Mouse (Mus musculus): ENCODE data around the gene Ndufb11. TPM values are rescaled to one million over a fixed set of nuclear protein-coding genes. Genes with fewer than 3 reads are reported as not detected.
A peak's percentile ranks its signal among the peaks of the same experiment; 100 is the strongest.

Gene Ndufb11
- polyA plus RNA-seq, 1 experiment from 2014 or later: 200 TPM

DNA sequence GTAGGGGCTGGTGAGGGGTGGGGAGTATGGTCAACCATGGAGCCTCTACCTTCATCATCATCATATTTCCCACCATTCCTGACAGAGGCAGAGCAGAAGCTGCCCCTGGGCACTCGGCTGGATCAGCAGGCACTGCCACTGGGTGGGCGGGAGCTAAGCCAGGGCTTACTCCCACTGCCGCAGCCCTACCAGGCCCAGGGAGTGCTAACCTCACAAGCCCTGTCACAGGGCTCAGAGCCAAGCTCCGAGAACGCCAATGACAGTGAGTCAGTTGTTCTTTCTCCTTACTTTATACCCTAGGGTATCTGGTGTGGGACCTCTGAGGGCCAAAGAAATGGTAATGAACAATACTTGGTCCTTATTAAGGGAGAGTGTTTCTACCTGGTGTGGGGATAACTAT is 27.4 kb upstream of the Ndufb11 start:
- peaks cover 2% of the 10 kb centered on the region; the same call in 1 of the 2 replicates for H3K36me3 ChIP-seq (ENCODE audit: control insufficient read depth, insufficient read depth, low read length)

DNA sequence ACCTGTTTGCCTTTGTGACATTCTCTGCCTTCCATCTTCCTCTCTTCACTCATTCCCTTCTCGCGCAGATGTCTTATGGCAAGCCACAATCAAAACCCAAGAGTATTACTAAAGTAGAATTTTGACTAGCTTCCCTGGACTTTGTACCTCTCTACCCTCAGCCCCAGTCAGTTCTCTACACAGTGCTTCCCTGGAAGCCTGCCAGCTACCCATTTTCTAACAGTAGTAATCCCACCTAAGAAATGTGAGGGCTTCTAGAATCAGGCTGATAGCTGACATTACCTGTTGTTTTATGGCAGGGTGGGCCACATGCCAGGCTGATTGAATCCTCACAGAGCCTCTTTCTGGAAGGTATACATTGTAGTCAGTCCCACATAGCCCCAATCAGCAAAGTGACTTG is 20.7 kb upstream of the Ndufb11 start:
- no peak overlapping the region for H3K4me2 ChIP-seq (ENCODE audit: low read depth, severe bottlenecking)
- no peak for DNase-seq (ENCODE audit: low spot score)
- no peaks in the 10 kb centered on the region for H3K27me3 ChIP-seq (ENCODE audit: control insufficient read depth, insufficient read depth, low read length)
- no peak overlapping the region for H3K4me3 ChIP-seq (ENCODE audit: low read depth, low read length)
- ATAC-seq (ENCODE audit: insufficient number of reproducible peaks, low FRiP score, low TSS enrichment, low read depth): no peak
- H3K9ac ChIP-seq (ENCODE audit: low read length): no peak overlapping the region
- 100% methylated on average over 2 of the region's 2 CpGs for WGBS
- no peaks in the 10 kb centered on the region for H3K9me3 ChIP-seq (ENCODE audit: control insufficient read depth, low read length)
- H3K4me1 ChIP-seq (ENCODE audit: control insufficient read depth, insufficient read depth, low read length): no peaks in the 10 kb centered on the region
- no peak overlapping the region for H3K27ac ChIP-seq (replicated peaks; ENCODE audit: low read depth, low read length)
- peaks cover 8% of the 10 kb centered on the region; the same call in 1 of the 2 replicates for H3K36me3 ChIP-seq (ENCODE audit: control insufficient read depth, insufficient read depth, low read length)

More for the DNA sequence above, 27.4 kb upstream of the Ndufb11 start:
- DNase-seq (ENCODE audit: low spot score) (no peak), ATAC-seq (ENCODE audit: insufficient number of reproducible peaks, low FRiP score, low TSS enrichment, low read depth) (no peak)
- H3K4me1 ChIP-seq (ENCODE audit: control insufficient read depth, insufficient read depth, low read length): no peaks in the 10 kb centered on the region
- H3K9me3 ChIP-seq (ENCODE audit: control insufficient read depth, low read length): no peaks in the 10 kb centered on the region
- no peak overlapping the region for H3K27ac ChIP-seq (replicated peaks; ENCODE audit: low read depth, low read length)
- no peak overlapping the region for H3K9ac ChIP-seq (ENCODE audit: low read length)
- 80% methylated on average over 5 of the region's 5 CpGs for WGBS
- H3K4me2 ChIP-seq (ENCODE audit: low read depth, severe bottlenecking): no peak overlapping the region
- no peaks in the 10 kb centered on the region for H3K27me3 ChIP-seq (ENCODE audit: control insufficient read depth, insufficient read depth, low read length)
- no peak overlapping the region for H3K4me3 ChIP-seq (ENCODE audit: low read depth, low read length)

DNA sequence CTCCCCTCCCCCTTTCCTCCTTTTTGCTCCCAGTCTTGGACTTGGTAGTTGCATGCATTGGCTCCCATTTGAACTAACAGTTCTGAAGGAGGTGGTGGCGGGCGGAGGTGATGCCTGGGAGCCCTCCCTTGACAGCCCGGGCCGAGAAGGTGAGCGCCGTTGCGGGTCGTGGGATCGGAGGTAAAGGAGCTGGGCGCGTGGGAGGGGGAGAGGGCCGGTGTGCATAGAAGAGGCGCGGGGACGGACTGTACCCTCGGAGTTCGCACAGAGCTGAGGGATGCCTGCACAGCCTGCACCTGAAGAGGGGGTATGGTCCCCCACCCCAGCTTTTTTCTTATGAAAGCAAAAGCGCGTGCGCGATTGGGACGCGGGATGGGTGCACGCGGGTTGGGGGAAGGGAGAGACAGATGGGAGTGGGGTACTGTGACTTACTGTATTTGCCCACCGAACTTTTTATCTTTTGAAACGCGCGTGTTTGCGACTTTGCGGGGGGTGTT is 532 bp upstream of the Ndufb11 start:
- H3K4me3 ChIP-seq (ENCODE audit: low read depth, low read length): peak overlapping the region; percentile 53
- DNase-seq (ENCODE audit: low spot score) (peak; percentile 54), ATAC-seq (ENCODE audit: insufficient number of reproducible peaks, low FRiP score, low TSS enrichment, low read depth) (peak; percentile 68)
- H3K27me3 ChIP-seq (ENCODE audit: control insufficient read depth, insufficient read depth, low read length): no peaks in the 10 kb centered on the region
- H3K36me3 ChIP-seq (ENCODE audit: control insufficient read depth, insufficient read depth, low read length): no peaks in the 10 kb centered on the region
- H3K9ac ChIP-seq (ENCODE audit: low read length): peak overlapping the region; percentile 67
- H3K4me1 ChIP-seq (ENCODE audit: control insufficient read depth, insufficient read depth, low read length): 0 out of 2 replicates have a peak, but pooled peaks cover 3% of the 10 kb centered on the region
- 19% methylated on average over 31 of the region's 31 CpGs for WGBS
- H3K4me2 ChIP-seq (ENCODE audit: low read depth, severe bottlenecking): peak overlapping the region; percentile 57
- H3K9me3 ChIP-seq (ENCODE audit: control insufficient read depth, low read length): no peaks in the 10 kb centered on the region
- H3K27ac ChIP-seq (replicated peaks; ENCODE audit: low read depth, low read length): 0 out of 2 replicates have a peak overlapping the region, but pooled peaks have one; percentile 56

DNA sequence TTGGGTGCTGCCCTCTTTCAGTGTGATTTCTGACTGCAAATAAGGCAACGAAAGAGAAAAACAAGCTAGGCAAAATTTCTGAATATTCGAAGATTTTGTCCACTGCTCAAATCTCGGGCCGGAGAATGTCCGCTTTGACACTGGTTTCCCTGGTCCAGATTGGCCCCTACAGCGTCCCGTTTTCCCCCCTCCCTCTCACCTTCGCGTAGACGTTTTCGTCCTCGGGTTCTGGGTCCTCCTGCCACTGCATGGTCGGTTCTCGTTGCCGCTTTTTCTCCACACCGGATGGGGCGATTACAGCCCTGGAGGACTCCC is 601 bp downstream of the Ndufb11 start:
- ATAC-seq (ENCODE audit: insufficient number of reproducible peaks, low FRiP score, low TSS enrichment, low read depth) (no peak; the same call in 1 of the 2 replicates), DNase-seq (ENCODE audit: low spot score) (no peak)
- peak overlapping the region; percentile 42; the same call in 1 of the 2 replicates for H3K4me2 ChIP-seq (ENCODE audit: low read depth, severe bottlenecking)
- no peaks in the 10 kb centered on the region for H3K36me3 ChIP-seq (ENCODE audit: control insufficient read depth, insufficient read depth, low read length)
- H3K9me3 ChIP-seq (ENCODE audit: control insufficient read depth, low read length): no peaks in the 10 kb centered on the region
- peak overlapping the region; percentile 53 for H3K4me3 ChIP-seq (ENCODE audit: low read depth, low read length)
- 0 out of 2 replicates have a peak, but pooled peaks cover 3% of the 10 kb centered on the region for H3K4me1 ChIP-seq (ENCODE audit: control insufficient read depth, insufficient read depth, low read length)
- H3K27me3 ChIP-seq (ENCODE audit: control insufficient read depth, insufficient read depth, low read length): no peaks in the 10 kb centered on the region
- H3K9ac ChIP-seq (ENCODE audit: low read length): peak overlapping the region; percentile 17
- H3K27ac ChIP-seq (replicated peaks; ENCODE audit: low read depth, low read length): peak overlapping the region; percentile 58; the same call in 1 of the 2 replicates
- 13% methylated on average over 17 of the region's 17 CpGs for WGBS

DNA sequence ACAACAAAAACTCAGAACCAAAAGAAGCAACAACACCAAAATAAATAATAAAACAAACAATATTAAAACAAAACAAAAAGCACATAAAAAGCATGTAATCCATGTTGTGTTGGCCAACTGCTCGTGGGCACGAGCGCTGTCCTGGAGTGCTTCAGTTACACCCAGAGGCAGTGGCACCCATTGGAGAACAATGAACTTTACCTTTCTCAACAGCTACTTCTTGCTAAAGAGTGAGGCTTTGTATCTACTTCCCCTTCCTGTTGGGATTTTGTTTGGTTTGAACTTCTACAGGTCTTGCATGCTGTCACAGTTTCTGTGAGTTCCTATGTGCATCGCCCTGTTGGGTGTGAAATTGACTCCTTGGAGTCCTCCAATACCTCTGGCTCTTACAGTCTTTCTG is 8.9 kb downstream of the Ndufb11 start:
- no peak overlapping the region for H3K27ac ChIP-seq (replicated peaks; ENCODE audit: low read depth, low read length)
- H3K9me3 ChIP-seq (ENCODE audit: control insufficient read depth, low read length): no peaks in the 10 kb centered on the region
- no peak for ATAC-seq (ENCODE audit: insufficient number of reproducible peaks, low FRiP score, low TSS enrichment, low read depth)
- no peaks in the 10 kb centered on the region for H3K4me1 ChIP-seq (ENCODE audit: control insufficient read depth, insufficient read depth, low read length)
- 94% methylated on average over 4 of the region's 4 CpGs for WGBS
- H3K9ac ChIP-seq (ENCODE audit: low read length): no peak overlapping the region
- H3K27me3 ChIP-seq (ENCODE audit: control insufficient read depth, insufficient read depth, low read length): no peaks in the 10 kb centered on the region
- DNase-seq (ENCODE audit: low spot score): no peak
- no peak overlapping the region for H3K4me3 ChIP-seq (ENCODE audit: low read depth, low read length)
- H3K36me3 ChIP-seq (ENCODE audit: control insufficient read depth, insufficient read depth, low read length): no peaks in the 10 kb centered on the region
- H3K4me2 ChIP-seq (ENCODE audit: low read depth, severe bottlenecking): no peak overlapping the region

DNA sequence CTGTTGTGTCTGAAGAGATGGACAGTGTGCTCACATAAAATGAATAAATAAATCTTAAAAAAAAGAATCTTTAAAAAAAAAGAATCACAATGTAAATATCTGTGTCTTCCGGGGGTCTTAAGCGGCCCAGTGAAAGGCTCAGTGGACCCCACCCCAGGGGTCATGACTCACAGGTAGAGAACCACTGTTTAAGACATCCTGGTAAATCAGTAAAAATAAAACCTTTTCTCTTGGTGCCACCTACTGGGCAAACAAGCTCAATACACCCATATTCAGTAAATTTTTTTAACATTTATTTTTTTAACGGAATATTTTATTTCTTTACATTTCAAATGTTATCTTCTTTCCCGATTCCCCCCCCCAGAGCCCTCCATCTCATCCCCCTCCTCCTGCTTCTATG is 29.5 kb downstream of the Ndufb11 start:
- no peak overlapping the region for H3K4me3 ChIP-seq (ENCODE audit: low read depth, low read length)
- H3K27me3 ChIP-seq (ENCODE audit: control insufficient read depth, insufficient read depth, low read length): no peaks in the 10 kb centered on the region
- DNase-seq (ENCODE audit: low spot score): no peak
- WGBS: 28% methylated on average over 4 of the region's 4 CpGs
- no peak overlapping the region for H3K4me2 ChIP-seq (ENCODE audit: low read depth, severe bottlenecking)
- no peaks in the 10 kb centered on the region for H3K4me1 ChIP-seq (ENCODE audit: control insufficient read depth, insufficient read depth, low read length)
- no peak overlapping the region for H3K9ac ChIP-seq (ENCODE audit: low read length)
- no peak overlapping the region for H3K27ac ChIP-seq (replicated peaks; ENCODE audit: low read depth, low read length)
- no peaks in the 10 kb centered on the region for H3K9me3 ChIP-seq (ENCODE audit: control insufficient read depth, low read length)
- no peaks in the 10 kb centered on the region for H3K36me3 ChIP-seq (ENCODE audit: control insufficient read depth, insufficient read depth, low read length)
- ATAC-seq (ENCODE audit: insufficient number of reproducible peaks, low FRiP score, low TSS enrichment, low read depth): no peak

DNA sequence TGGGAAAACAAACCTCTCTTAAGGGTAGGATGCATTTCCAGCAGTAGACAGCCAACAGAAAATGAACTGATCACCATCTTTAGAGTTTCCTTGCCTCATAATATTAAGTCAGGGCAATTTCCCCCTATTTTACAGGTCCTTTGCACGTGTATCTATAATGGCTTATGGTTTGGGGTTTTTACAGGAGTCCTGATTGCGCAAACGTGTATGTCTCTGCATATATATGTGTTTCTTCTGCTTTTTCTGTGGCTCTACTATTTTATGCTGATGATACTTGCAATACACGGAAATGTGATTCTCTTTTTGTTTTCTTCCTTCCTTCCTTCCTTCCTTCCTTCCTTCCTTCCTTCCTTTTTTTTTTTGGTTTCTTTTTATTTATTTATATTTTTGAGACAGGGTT is 43.5 kb downstream of the Ndufb11 start:
- ATAC-seq (ENCODE audit: insufficient number of reproducible peaks, low FRiP score, low TSS enrichment, low read depth) (no peak), DNase-seq (ENCODE audit: low spot score) (no peak)
- WGBS: 94% methylated on average over 4 of the region's 4 CpGs
- no peak overlapping the region for H3K27ac ChIP-seq (replicated peaks; ENCODE audit: low read depth, low read length)
- no peak overlapping the region for H3K4me3 ChIP-seq (ENCODE audit: low read depth, low read length)
- no peaks in the 10 kb centered on the region for H3K36me3 ChIP-seq (ENCODE audit: control insufficient read depth, insufficient read depth, low read length)
- H3K4me1 ChIP-seq (ENCODE audit: control insufficient read depth, insufficient read depth, low read length): no peaks in the 10 kb centered on the region
- H3K9me3 ChIP-seq (ENCODE audit: control insufficient read depth, low read length): no peaks in the 10 kb centered on the region
- H3K9ac ChIP-seq (ENCODE audit: low read length): no peak overlapping the region
- H3K27me3 ChIP-seq (ENCODE audit: control insufficient read depth, insufficient read depth, low read length): no peaks in the 10 kb centered on the region
- H3K4me2 ChIP-seq (ENCODE audit: low read depth, severe bottlenecking): no peak overlapping the region

DNA sequence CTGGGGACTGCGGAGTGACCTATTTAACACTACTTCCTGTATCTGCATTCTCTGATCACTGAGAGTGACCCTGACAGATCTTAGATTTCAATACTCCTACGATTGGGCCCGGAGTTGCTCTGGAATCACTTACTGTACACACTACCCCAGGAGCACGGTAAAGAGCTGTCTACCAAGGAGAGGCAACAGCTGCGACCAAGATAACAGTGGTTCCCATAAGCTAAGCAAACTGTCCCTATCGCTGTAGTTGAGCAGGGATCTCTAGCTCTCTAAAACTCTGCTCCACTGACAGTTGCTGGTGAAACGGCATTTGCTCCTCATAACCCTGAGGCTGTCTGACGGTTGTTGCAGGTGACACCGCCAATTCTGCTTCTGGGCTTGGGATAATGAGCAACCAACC is 44.7 kb downstream of the Ndufb11 start:
- no peaks in the 10 kb centered on the region for H3K4me1 ChIP-seq (ENCODE audit: control insufficient read depth, insufficient read depth, low read length)
- 76% methylated on average over 9 of the region's 9 CpGs for WGBS
- H3K27ac ChIP-seq (replicated peaks; ENCODE audit: low read depth, low read length): no peak overlapping the region
- no peak overlapping the region for H3K4me2 ChIP-seq (ENCODE audit: low read depth, severe bottlenecking)
- no peak overlapping the region for H3K9ac ChIP-seq (ENCODE audit: low read length)
- no peak for DNase-seq (ENCODE audit: low spot score)
- no peak for ATAC-seq (ENCODE audit: insufficient number of reproducible peaks, low FRiP score, low TSS enrichment, low read depth)
- H3K4me3 ChIP-seq (ENCODE audit: low read depth, low read length): no peak overlapping the region
- no peaks in the 10 kb centered on the region for H3K36me3 ChIP-seq (ENCODE audit: control insufficient read depth, insufficient read depth, low read length)
- H3K27me3 ChIP-seq (ENCODE audit: control insufficient read depth, insufficient read depth, low read length): no peaks in the 10 kb centered on the region
- no peaks in the 10 kb centered on the region for H3K9me3 ChIP-seq (ENCODE audit: control insufficient read depth, low read length)

DNA sequence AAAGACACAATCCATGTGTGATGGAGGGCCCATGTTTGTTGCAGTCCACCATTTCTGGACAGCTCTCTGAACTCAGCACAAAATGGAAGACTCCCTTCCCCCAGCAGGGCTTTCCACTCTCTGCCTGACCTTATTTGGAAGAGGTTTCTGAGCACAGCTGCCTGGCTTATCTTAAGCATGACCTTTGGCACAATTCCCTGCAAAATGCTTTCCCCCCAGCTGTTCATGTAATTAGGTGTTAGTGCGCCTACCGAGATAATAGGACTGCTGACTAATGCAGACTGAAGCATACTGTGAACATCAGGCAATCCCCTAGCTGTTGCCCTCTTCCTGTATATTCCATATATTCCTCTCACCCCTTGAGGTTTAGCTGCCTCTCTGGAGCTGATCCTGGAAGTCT is 46.4 kb downstream of the Ndufb11 start:
- ATAC-seq (ENCODE audit: insufficient number of reproducible peaks, low FRiP score, low TSS enrichment, low read depth) (no peak; the same call in 1 of the 2 replicates), DNase-seq (ENCODE audit: low spot score) (peak; percentile 31)
- H3K9me3 ChIP-seq (ENCODE audit: control insufficient read depth, low read length): no peaks in the 10 kb centered on the region
- no peak overlapping the region for H3K9ac ChIP-seq (ENCODE audit: low read length)
- H3K36me3 ChIP-seq (ENCODE audit: control insufficient read depth, insufficient read depth, low read length): no peaks in the 10 kb centered on the region
- 41% methylated on average over 2 of the region's 2 CpGs for WGBS
- H3K4me3 ChIP-seq (ENCODE audit: low read depth, low read length): no peak overlapping the region
- no peaks in the 10 kb centered on the region for H3K4me1 ChIP-seq (ENCODE audit: control insufficient read depth, insufficient read depth, low read length)
- H3K4me2 ChIP-seq (ENCODE audit: low read depth, severe bottlenecking): no peak overlapping the region
- no peaks in the 10 kb centered on the region for H3K27me3 ChIP-seq (ENCODE audit: control insufficient read depth, insufficient read depth, low read length)
- no peak overlapping the region for H3K27ac ChIP-seq (replicated peaks; ENCODE audit: low read depth, low read length)

All from limb, embryonic 11.5 days (tissue).